Mouse (Mus musculus): ENCODE data around the gene Abhd14a.
"Not testable (repeated sequence)": the region's sequence is repeated elsewhere in the genome, so short reads cannot be mapped to it uniquely, and the experiment has no call there.

The Abhd14a gene

DNA sequence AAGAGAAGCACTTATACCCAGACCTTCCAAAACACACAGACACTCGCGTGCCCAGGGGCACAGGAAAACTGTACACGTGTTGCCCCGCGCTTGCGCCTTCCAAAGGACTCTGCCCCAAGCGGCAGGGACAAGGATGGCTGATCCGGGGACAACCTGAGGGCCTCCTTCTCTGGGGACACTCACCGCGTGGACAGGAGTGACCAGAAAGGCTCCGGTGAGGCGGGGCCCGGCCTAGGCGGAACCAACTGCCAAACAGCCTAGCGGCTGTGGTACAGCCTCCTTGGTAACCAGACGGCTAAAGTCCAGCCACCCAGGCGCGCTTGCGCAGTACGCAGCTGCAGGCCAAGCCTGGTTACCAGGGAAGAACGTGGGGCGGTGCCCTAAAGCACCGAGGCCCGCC, at the start of gene Abhd14a, which contains the start of gene Abhd14b:
Gene Abhd14a (minus strand): TSS at position 331 of the 400 bp plus-strand sequence.
Gene Abhd14b (plus strand): TSS at position 112 of the 400 bp plus-strand sequence.
- DNase-seq (ENCODE audit: low spot score): peak; percentile 94

GRCm38 (mm10) chr9:106487602-106488001, 40.1 kb upstream of the Abhd14a start:
- DNase-seq (ENCODE audit: low spot score): not testable (repeated sequence)

- no peak for DNase-seq (ENCODE audit: low spot score)
Observed at GRCm38 (mm10) chr9:106485076-106485475, 37.6 kb upstream of the Abhd14a start.

GRCm38 (mm10) chr9:106483606-106484005, 36.1 kb upstream of the Abhd14a start:
- DNase-seq (ENCODE audit: low spot score): no peak

GRCm38 (mm10) chr9:106483136-106483535, 35.7 kb upstream of the Abhd14a start:
- no peak for DNase-seq (ENCODE audit: low spot score)

GRCm38 (mm10) chr9:106482578-106483115, 35.2 kb upstream of the Abhd14a start:
- DNase-seq (ENCODE audit: low spot score): no peak

DNA sequence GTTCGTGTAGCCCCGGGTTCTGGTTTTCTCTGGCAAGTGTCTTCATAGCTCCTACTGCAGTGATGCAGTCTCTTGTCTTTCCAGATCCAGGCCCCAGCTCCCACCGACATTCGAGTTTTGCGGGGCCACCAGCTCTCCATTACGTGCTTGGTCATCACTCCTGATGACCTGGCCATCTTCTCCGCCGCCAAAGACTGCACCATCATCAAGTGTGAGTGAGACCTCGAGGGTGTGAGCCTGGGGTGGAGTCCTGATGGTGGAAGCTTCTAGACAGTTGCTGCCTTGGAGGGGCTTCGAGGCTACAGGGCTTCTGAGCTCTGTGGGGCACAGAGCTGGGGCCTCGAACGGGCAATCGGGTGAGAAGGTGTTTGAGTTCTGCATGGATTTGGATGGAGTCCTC, 34.2 kb upstream of the Abhd14a start:
- no peak for DNase-seq (ENCODE audit: low spot score)

DNA sequence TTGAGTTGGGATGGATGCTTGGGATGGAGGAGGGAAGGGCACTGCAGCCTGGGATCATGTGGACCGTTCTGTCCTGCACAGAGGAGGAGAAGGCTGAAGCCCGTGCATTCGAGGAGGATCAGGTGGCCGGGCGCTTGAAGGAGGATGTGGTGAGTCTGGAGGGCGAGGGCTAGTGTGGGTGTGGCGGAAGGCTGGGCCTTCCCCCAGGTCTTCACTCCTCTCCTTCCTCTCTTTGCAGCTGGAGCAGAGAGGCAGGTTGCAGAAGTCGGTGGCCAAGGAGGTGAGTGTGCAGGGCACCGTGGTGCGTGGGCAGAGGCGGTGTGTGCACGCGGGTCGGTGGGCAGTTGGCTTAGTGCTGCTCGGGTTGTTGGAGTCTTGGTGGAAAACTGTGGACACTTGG, 33.6 kb upstream of the Abhd14a start:
- DNase-seq (ENCODE audit: low spot score): no peak

DNA sequence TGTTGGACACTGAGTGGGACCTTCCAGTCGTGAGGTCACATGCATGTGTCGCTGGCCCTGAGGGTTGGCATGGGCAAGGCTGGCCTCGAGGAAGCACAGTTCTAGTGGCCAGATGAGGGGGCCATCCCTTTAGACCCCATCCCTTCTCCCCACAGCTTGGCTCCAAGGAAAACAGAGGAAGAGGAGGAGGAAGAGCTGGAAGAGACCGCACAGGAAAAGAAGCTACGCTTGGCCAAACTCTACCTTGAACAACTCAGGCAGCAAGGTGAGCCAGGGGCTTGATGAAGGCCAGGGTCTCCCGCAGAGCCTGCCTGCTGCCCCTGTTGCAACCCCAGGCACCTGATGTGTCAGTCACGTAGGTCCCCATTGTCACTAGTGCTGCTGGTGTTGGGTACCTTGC, 33.1 kb upstream of the Abhd14a start:
- DNase-seq (ENCODE audit: low spot score): no peak

GRCm38 (mm10) chr9:106478101-106478500, 30.6 kb upstream of the Abhd14a start:
- DNase-seq (ENCODE audit: low spot score): no peak

- DNase-seq (ENCODE audit: low spot score): no peak
Observed at GRCm38 (mm10) chr9:106477649-106478048, 30.2 kb upstream of the Abhd14a start.

GRCm38 (mm10) chr9:106476924-106477484, 29.5 kb upstream of the Abhd14a start, which contains the start of gene Parp3:
Gene Parp3, minus strand, starts transcription at chr9:106476949.
- DNase-seq (ENCODE audit: low spot score): peak; percentile 100

DNA sequence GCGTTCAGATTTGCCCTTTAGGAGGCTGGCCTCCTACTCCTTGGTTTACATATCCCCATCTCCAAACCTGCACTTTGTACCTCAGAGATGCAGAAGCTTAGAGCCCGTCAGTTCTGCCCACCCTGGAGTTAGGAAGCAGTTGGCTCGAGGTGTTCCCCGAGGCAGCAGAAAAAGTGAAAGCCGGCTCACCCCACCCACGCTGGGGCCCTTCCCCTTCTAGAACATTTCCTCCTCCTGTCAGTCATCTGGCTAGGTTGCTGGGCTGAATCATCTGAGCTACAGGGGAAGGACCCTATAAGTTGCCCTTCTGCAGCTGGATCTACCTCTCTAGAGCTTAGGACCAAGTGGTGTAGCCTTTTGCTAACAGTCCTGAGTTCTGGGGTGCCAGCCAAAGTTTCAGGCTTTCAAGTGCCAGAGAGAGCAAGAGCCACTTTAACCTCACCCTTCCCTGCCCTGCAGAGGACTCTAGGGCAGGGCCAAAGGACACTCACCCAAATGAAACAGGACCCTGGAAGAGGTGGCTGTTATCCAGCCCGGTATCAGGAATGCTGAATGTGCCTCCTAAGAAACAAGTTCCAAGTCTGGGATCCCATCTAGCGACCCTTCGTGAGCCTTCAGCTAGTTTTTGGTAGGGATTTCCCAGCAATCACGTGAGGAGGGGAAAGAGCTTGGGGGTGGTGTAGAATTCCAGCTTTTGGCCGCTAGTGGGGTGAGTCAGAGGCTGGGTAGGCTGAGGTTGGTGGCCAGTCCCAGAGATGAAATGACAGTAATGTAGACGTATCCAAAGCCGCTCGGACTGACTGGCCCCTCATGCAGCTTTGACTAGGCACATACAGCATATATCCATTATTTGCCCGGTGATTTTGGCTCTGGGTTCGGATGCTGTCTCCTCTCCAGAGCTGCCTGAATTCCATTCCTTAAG, 28.8 kb upstream of the Abhd14a start:
- DNase-seq (ENCODE audit: low spot score): no peak

GRCm38 (mm10) chr9:106475663-106476001, 28.2 kb upstream of the Abhd14a start, which contains the start of gene Rrp9:
Gene Rrp9, plus strand, starts transcription at chr9:106475963.
- DNase-seq (ENCODE audit: low spot score): no peak

- DNase-seq (ENCODE audit: low spot score): no peak
Observed at GRCm38 (mm10) chr9:106475046-106475445, 27.6 kb upstream of the Abhd14a start.

- DNase-seq (ENCODE audit: low spot score): peak; percentile 90
Observed at GRCm38 (mm10) chr9:106474456-106474855, 27.0 kb upstream of the Abhd14a start.

- no peak for DNase-seq (ENCODE audit: low spot score)
Observed at GRCm38 (mm10) chr9:106473753-106474105, 26.3 kb upstream of the Abhd14a start.

GRCm38 (mm10) chr9:106473081-106473752, 25.7 kb upstream of the Abhd14a start:
- no peak for DNase-seq (ENCODE audit: low spot score)

DNA sequence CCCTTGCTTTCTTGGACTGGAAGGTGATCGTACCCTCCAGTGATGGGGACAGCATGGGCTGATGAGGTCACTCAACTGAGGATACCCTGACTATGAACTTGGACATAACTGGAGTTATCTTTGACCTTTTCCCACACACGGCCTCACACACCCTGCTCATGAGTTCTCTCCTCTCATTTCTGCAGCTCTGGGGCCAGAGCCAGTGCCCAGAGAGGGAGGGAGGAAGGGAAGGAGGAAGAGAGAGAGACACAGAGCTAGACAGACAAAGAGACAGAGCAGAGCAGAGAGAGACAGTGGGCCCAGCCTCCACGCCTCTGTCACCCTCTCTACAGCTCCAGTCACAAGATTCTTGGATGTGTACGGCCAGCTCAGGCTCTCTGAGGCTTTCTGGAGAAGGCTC, 24.8 kb upstream of the Abhd14a start:
- no peak for DNase-seq (ENCODE audit: low spot score)

GRCm38 (mm10) chr9:106471892-106472291, 24.4 kb upstream of the Abhd14a start:
- peak; percentile 86 for DNase-seq (ENCODE audit: low spot score)

DNA sequence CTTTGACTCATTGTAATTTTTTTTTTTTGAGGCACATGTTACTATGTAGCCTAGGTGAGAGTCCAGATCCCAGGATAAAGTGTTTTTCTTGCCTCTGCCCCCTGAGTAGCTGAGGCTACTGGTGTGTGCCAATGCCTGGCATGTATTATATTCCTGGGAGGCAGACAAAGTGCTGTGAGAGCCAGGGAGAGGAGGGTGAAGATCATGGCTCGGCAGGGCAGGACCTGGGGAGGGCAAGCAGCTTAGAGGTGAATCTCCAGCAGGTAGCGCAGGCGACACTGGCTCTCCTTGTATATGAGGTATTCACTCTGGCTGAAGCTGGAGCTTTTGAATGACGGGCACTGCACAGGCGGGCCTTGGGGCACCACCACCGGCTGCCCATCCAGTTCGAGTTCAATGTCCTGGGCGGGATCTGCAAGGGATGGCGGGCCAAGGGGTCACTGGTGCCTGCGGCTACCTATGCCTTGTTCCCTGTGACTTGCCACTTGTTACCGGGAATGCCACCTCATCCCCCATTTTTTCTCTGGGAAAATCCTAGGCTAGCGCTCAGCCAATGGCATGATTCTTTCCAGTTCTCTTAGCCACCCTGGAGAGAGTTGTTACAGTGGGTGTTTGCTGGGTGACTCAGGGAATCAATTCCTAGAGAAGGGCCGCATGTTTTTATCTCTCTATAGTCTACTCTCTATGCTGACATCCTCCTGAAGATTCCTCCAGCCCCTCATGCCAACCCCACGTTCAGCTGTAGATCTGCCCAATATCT, 23.7 kb upstream of the Abhd14a start:
- no peak for DNase-seq (ENCODE audit: low spot score)

DNA sequence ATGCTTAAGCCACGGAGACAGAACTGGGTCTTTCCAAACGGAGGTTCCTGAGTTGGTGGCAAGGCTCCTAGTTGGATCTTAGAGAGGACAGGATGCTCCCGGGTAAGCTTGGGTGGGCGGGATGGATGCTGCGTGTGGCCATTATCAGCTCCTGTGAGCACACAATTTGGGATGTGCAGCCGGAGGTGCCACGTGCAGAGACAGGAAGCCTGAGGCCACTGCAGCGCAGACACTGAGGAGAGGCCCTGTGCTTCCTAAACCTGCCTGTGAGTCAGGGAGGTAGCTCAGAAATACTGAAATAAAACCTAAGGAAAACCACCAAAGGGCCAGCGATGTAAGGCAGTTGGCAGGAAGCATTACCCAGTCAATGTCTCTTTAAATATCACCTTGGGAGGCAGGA, 22.3 kb upstream of the Abhd14a start:
- no peak for DNase-seq (ENCODE audit: low spot score)
